Mouse (Mus musculus): ENCODE measurements around the gene Mrgprx1. TPM values are rescaled to one million over a fixed set of nuclear protein-coding genes. Genes with fewer than 3 reads are reported as not detected.

Gene Mrgprx1
- not detected in 2 replicates for polyA plus RNA-seq (2015; fragmentation: Nextera tagmentation; extraction: Ambion mirVana)

DNA sequence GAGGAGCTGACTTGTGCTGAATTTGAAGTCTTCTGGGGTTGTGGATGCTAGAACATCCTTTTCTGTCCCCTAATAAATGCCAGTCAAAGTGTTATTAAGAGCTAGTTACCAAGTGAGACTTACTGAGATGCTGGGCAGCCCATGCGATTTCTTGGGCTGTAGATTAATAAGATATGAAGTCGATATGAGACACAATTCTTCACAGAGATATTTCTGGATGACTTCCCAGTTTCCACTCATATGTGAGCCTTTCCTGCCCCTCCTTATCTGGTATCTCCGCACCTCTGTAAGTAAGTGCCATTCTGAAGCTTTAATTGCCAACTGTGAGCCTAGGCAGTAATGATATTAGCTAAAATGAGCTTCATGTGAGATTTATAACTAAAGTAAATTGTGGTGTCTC is at the start of gene Mrgprx1:
Gene Mrgprx1, minus strand, starts transcription at position 101 of the 400 bp plus-strand sequence.

DNA sequence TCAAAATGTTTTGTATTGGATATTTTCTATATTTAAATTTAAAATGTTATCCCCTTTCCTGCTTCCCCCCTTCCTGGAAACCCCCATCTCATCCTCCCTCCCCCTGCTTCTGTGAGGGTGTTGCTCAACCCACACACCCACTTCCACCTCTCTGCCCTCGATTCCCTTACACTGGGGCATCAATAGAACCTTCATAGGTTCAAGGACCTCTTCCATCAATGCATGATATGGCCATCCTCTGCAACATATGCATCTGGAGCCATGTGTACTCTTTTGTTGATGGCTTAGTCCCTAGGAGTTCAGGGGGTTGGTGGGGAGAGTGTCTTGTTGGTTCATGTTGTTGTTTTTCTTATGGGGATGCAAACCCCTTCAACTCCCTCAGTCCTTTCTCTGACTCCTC is 45.4 kb downstream of the Mrgprx1 start, which contains the start of gene Mrgpra4:
Gene Mrgpra4, minus strand, starts transcription at position 101 of the 400 bp plus-strand sequence.

Other genes starting within 250 kb of the Mrgprx1 start
- gene Mrgpra4, start 45.5 kb downstream of the Mrgprx1 start, polyA plus RNA-seq (2015; fragmentation: Nextera tagmentation; extraction: Ambion mirVana), result 0.30 TPM in 1 of 2 replicates, not detected in the other
- not detected in 2 replicates for gene Mrgprb5, start 141.4 kb upstream of the Mrgprx1 start, polyA plus RNA-seq (2015; fragmentation: Nextera tagmentation; extraction: Ambion mirVana)
- not detected in 2 replicates for gene Mrgprb4, start 171.7 kb upstream of the Mrgprx1 start, polyA plus RNA-seq (2015; fragmentation: Nextera tagmentation; extraction: Ambion mirVana)

All from spleen, postnatal 0 days (tissue).